Mouse (Mus musculus) CD8-positive naive resting alpha-beta T cell, adult 2 months (primary cell): ENCODE results near the gene Igfl3.

ENCODE experiments used
- DNase-seq, 2 experiments: peaks; one replicate each; pipeline ENCODE4 v3.0.0; 2022; ENCODE audit warnings: low read depth in 2 of 2, low spot score in 2 of 2

Gene Igfl3

DNA sequence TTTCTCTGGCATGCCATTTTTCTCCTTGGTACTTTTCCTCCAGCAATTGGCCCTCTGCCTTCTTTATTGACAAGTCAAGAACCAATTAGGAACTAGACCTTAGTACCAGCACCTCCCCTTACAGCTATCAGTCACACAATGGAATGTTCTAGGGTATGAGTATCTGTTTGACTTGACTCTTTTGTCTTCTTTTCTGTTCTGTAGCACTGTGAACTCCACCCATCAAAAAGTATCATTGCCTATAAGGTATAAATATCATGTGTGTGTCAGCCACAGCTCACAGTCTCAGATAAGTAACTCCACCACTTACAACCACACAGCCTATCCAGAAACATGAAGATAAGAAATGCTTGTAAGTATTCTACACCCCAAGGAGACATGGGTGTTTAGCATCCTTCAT, at the start of gene Igfl3:
Igfl3 (plus strand) TSS at position 301 of the 400 bp plus-strand sequence.
- DNase-seq, result no peak

DNA sequence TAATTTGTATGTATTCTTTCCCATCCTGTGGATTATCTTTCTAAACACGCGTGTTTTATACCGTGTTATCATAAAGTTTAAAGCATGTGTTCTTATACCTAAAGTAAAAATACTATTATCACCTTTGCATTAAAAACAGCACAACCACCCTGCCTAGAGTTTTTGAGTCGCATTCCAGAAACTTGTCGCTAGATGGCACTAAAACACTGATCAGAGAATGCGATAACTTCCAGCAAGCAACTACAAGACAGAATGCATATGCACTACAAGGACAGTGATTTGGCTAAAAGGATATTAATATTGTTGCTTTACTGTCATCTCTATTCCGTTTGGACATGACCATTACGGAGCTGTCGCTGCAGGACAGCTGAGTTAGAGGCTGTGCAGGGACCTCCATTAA, 34.6 kb downstream of the Igfl3 start:
- DNase-seq, result no peak

DNA sequence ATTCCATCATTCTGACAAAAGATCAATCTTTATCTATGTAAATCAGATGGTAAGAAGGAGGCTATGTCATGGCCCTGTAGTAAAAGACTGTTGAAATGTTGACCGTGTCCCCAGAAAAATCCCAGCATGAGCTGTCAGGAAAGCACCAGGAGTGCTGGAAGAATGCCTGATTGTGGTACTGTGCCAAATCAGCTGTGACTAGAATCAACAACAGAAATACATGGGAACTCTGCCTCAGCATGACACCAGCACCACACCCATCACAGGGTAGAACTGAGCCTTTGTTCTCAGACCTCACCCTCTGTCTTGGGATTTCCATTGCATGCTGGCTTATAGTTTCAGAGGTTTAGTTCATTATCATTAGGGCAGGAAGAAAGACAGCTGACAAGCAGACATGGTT, 38.4 kb downstream of the Igfl3 start:
- DNase-seq, result no peak
